Mouse (Mus musculus) splenic B cell, adult 2 months (primary cell): ENCODE data around the gene Acvrl1.
"Not testable (repeated sequence)": the region's sequence is repeated elsewhere in the genome, so short reads cannot be mapped to it uniquely, and the experiment has no call there.

ENCODE experiments used
- DNase-seq: peaks from one replicate; pipeline ENCODE4 v3.0.0-alpha.2; 2011; ENCODE audit warnings: low read depth, low spot score
- H3K27me3 ChIP-seq: 2 replicates; pipeline ENCODE4 v1.6.1; 2012; ENCODE audit warnings: mild to moderate bottlenecking, low read length, moderate library complexity, mixed read lengths; ENCODE audit not compliant: control insufficient read depth, poor library complexity, insufficient read depth, severe bottlenecking
- H3K36me3 ChIP-seq: 2 replicates; pipeline ENCODE4 v1.6.1; 2012; ENCODE audit warnings: mild to moderate bottlenecking, low read length, moderate library complexity, mixed read lengths; ENCODE audit not compliant: control insufficient read depth, poor library complexity, insufficient read depth, severe bottlenecking

Gene Acvrl1

DNA sequence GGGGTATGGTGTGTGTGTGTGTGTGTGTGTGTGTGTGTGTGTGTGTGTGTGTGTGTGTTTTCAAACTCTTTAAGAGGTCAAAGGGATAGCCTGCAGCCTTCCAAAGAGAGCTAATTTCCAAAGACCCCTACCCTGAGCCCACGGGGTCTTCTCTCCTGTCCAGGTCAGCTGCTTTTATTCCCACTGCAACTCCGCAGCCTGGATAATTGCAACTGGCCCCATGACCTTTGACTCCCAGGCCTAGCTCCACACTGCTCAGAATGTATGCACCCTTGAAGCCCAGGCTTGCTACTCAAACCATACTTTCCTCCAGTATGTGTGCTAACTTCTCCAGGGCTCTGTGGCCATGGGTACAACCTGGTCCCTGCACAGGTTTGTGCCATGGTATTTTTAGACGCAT, 32.9 kb upstream of the Acvrl1 start:
- H3K27me3 ChIP-seq, result no peaks in the 10 kb centered on the region
- no peak for DNase-seq
- no peaks in the 10 kb centered on the region for H3K36me3 ChIP-seq

DNA sequence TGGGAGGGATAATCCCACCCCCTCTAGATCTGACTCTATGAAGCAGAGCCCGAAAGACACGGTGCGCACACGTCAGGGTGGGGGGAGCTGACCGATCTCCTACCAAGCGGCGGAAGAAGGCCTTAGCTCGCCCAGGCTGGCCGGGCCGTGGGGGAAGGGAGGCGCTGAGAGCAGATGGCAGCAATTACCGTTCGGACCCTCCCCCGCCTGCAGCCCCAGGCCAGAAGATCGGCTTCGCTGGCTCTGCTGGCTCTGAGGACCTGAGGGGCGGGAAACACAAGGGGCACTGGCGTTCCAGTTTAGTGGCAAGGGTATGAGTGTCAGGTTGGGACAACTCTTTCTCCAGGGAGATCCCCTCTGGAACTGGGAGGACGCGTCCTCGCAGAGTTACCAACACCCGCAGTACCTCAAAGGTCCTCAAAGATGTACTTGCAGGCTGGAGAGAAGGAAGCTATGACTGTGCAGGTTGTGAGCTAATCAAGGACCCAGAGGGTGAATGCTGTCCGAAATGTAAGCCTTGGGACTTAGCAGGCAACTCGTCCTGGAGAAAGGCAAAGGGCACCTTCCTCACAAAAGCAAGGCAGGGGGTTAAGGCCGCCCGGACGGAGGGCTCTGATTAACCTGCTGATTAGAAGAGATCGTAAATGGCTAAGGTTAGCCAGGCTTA, 30.2 kb upstream of the Acvrl1 start:
- Histone ChIP-seq H3K36me3 (no peaks in the 10 kb centered on the region), H3K27me3 (no peaks in the 10 kb centered on the region)
- DNase-seq, result no peak

DNA sequence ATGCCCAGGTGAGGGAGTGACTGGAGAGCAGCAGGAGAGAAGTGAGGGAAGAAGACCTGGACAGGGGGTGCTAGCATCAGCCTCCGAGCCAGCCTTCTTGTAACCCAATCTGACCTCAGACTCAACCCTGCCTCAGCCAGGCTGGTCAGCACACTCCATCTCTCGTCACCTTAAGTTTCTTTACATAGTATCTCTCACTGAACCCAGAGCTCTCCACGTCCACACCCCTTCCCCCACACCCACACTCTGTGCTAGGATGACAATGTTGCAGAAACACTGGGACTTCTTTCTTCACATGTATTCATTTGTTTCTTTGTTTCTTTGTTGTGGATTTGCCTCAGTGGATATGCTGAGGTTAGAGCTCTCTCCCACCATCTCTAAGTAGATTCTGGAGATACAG, 27.3 kb upstream of the Acvrl1 start:
- Histone ChIP-seq H3K27me3 (no peaks in the 10 kb centered on the region), H3K36me3 (no peaks in the 10 kb centered on the region)

DNA sequence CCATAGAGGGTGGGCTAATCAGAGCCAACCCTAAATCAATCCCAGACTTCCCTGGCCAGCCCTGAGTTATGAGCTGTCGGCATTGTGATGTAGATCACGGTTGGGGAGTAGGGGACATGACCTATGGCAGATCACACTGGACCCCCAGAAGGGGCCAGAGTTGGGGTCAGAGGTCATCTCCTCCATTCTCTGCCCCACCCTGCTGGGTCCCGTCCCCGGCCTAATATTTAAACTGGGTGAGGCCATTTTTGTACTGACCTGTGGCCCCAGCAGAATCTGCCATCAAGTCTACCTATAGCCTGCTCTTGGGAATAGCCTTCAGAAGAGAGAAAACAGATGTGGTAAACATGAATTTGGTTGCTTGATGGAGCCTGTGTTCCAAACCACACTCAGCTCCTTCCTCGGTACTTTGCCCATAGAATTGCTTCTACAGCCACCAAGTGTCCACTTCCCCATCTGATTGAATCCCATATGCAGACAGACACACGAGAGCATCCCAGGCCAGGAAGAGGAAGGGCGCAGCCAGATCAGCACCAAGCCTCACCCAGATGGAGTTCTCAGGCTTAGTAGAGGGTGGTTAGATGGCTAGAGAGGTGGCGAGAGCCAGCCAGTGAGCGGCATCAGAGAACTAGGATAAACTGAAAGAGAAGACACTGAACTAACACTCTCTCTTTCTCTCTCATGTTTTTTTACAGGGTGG, 24.6 kb upstream of the Acvrl1 start:
- no peak for DNase-seq
- no peaks in the 10 kb centered on the region for H3K36me3 ChIP-seq
- no peaks in the 10 kb centered on the region for H3K27me3 ChIP-seq

More for the DNA sequence above, 27.3 kb upstream of the Acvrl1 start:
- no peak for DNase-seq

DNA sequence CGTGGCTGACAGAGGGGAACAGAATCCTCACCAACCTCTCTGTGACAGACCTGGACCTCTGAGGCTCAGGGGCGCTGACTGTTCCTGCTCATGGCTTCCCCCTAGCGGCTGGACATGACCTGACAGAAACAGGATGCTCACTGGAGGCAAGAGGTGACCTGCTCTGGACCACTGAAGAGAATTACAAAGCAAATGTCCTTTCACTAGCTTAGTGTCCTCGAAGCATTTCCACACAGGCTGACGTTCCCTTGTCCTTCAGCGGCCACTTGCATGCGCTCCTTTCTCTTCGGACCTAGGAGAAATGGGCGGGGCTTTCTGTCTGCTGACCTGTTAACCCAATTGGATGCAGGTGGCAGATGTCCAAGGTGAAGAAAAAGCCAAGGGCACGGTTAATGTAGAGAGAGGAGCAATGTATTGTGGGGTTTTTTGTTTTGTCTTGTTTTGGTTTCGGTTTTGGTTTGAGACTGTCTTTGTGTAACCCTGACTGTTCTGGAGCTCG, 22.8 kb upstream of the Acvrl1 start:
- H3K27me3 ChIP-seq, result no peaks in the 10 kb centered on the region
- DNase-seq, result peak; percentile 79
- H3K36me3 ChIP-seq, result no peaks in the 10 kb centered on the region

DNA sequence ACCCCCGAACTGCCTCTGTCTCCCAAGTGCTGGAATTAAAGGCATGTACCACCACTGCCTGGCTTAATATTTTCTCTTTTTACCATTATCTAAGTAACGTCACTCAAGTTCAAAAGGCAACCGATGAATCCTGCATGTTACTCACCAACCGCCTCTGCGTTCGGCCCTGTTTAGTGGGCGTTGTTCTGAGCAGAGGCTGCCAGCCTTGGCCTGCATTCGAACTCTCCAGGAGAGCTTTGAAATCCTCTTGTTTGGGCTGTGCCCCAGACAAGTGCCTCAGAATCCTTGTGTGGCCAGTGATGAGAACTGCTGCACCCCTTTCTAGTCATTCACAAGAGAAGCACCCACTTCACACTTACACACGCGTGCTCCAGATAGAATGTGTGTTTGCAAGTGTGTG, 22.3 kb upstream of the Acvrl1 start:
- DNase-seq, result no peak
- H3K36me3 ChIP-seq, result no peaks in the 10 kb centered on the region
- no peaks in the 10 kb centered on the region for H3K27me3 ChIP-seq

DNA sequence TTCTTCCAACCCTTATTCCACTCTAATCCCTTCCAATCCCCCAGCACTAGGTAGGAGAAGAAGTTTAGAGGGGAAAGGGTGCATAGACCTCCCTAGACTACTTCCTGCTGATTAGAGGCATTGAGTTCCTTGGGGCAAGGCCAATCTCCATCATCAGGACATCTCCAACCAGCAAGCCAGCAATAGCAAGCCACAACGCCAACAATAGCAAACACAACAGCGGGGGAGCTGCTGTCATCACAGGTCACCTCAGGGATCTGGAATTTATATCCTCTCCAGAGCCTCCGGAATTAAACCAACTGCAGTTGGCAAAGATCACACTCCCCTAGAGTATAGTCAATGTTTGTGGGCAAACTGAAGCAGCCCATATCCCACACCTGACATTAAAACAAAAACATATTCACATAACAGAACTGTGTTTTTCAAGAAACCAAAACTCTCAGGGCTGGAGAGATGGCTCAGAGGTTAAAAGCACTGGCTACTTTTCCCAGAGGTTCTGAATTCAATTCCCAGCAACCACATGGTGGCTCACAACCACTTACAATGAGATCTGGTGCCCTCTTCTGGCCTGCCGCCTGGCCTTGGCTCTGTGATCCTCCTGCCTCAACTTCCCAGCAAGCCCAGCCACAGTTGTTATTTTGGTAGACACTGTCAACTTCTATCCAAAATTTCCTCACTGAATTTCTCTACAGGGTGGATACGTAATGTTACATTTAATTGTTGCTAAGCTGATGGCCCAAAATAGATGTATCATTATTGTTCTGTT, 20.2 kb upstream of the Acvrl1 start:
- DNase-seq, result no peak
- H3K27me3 ChIP-seq, result no peaks in the 10 kb centered on the region

DNA sequence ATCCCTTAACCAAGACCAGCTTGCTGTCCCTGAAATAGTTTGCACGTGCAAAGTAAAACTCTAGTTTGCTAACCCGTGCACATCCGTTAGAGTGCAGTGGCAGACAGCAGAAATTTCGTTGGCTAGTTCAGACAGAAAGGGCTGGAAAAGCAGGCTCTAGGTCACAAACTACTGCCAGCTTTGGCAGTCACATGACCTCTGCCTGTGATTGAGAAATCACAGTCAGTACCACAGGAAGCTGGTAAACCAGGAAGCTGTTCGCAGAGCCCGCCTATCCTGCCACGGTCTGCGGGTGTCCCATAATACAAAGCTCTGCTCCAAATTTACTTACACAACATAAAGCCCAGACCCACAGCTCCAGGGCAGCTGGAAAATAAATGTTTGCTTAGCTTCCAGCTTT, 15.1 kb upstream of the Acvrl1 start:
- peak; percentile 25 for DNase-seq
- H3K36me3 ChIP-seq, result no peaks in the 10 kb centered on the region
- H3K27me3 ChIP-seq, result no peaks in the 10 kb centered on the region

More for the DNA sequence above, 20.2 kb upstream of the Acvrl1 start:
- H3K36me3 ChIP-seq, result no peaks in the 10 kb centered on the region

DNA sequence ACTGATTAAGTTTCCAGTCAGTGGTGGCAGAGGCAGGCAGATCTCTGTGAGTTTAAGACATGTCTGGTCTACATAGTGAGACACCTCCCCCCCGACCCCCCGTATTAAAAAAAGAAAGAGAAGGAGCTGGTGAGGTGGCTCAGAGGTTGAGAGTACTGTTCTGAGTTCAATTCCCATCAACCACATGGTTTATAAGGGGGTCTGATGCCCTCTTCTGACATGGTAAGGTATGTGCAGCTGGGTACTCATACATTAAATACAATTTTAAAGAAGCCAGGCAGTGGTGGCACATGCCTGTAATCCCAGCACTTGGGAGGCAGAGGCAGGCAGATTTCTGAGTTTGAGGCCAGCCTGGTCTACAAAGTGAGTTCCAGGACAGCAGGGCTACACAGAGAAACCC, 14.5 kb upstream of the Acvrl1 start:
- H3K36me3 ChIP-seq, DNase-seq, H3K27me3 ChIP-seq: not testable (repeated sequence)

DNA sequence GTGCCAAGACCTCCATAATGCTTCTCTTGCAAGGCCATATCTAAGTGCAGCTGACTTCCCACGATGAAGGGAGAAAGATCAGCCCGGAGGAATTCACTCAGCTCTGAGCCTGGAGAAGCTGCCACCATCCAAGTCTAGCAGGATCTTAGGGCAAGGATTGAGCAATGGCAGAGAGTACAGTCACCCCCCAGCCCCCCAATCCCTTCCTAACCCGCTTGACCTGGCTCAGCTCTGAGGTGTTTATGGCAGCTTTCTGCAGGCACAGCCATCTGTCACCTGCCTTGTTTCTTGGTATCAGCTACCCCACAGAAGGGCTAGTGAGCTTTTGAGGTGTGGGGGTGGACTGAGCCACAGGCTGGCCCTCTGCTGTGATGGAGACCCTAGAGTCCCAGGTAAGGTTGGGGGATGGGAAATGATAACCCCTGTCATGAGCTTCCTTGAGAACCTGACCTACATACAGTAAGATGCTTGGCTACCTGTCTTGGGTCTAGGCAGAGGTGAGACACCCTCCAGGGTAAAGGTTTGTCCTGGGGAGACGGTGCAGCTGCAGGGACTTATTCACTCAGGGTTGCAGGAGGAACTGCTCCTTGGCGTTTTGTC, 12.7 kb upstream of the Acvrl1 start, which contains the start of gene Ankrd33:
Gene Ankrd33, plus strand, starts transcription at position 245 of the 600 bp plus-strand sequence.
- DNase-seq, result no peak
- Histone ChIP-seq H3K36me3 (no peaks in the 10 kb centered on the region), H3K27me3 (no peaks in the 10 kb centered on the region)

DNA sequence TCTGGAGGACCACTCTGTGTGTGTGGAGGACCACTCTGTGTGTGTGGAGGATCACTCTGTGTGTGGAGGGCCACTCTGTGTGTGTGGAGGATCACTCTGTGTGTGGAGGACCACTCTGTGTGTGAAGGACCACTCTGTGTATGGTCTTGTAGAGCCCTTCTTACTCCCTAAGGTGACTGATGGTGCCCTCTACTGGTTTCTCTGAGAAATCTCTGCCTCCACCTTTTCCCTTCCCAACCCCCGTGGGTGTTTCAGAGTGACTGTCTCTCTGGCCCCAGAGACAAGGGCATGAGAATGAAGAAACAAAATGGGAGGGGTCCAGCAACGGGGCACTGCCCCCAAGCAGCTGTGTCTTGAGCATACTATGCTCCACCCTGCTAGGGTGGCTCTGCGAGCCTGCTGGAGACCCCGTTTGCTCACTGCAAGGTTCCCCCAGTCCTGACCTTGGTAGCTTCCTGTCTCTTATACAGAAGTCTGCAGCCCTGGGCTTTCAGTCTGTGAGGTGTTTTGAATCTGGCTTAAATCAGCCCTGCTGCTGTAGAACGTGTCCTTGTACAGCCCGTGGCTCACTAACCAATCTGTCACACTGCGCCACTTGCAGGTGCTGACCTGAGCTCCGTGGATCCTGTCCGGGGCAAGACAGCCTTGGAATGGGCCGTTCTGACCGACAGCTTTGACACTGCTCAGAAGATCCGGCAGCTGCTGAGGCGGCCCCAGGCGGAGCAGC, 9.8 kb upstream of the Acvrl1 start:
- H3K27me3 ChIP-seq, result no peaks in the 10 kb centered on the region
- DNase-seq, result peak; percentile 26
- no peaks in the 10 kb centered on the region for H3K36me3 ChIP-seq

DNA sequence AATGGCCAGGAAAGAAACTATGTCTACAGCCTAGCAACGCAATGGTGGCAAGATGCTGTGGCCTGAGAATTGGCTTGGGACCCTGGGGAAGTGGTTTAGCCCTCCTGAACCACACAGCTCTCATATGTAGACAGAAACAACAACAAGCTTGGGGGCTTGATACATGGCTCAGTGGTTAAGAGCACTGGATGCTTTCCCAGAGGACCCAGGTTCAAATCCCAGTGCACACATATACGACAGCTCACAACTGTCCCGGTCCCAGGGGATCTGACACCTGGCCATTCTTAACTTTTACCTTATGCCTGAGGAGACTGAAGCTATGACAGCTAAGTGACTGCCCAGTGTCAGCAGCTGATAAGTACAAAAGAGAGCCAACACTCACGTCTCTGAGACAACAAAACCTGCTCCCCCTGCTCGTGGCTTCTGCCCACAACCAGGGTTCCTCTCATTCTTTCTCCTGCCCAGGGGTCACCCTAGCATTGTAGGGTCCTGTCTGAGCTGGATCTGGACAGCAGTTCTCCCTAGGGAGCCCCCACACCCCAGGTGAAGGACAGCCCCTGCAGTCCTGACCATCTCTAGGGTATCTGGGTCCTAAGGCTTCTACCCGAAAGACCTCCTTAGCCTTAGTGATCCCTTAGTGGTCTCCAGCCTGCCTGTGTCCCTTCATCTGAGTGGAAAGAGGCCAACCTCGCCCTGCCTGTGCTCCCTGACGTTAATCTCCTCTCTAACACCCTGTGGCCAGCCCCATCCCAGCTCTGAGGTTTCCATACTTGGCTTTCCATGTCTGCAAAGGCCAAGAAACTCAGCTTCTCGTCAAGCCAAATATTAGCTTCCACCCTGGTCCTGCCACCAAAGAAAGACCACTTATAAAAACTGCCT, 6.7 kb upstream of the Acvrl1 start:
- H3K36me3 ChIP-seq, result no peaks in the 10 kb centered on the region
- DNase-seq, result no peak
- H3K27me3 ChIP-seq, result no peaks in the 10 kb centered on the region

DNA sequence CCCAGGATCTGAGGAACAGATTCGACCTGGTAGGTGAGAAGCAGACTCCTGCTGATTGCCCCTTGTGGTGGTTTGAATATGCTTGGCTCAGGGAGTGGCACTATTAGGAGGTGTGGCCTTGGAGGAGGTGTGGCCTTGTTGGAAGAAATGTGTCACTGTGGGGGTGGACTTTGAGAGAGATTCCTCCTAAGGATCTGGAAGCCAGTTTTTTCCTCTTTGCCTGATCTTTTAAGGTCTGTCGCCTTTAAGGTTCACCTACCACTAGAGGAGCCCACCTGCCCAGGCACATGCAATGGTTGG, 6.1 kb upstream of the Acvrl1 start:
- DNase-seq, result no peak
- Histone ChIP-seq H3K27me3 (no peaks in the 10 kb centered on the region), H3K36me3 (no peaks in the 10 kb centered on the region)
